Mouse (Mus musculus): ENCODE data around the gene Prdm16. TPM values are rescaled to one million over a fixed set of nuclear protein-coding genes. Genes with fewer than 3 reads are reported as not detected.

Gene Prdm16
- total RNA-seq, 1 experiment from 2014 or later: 13.3 TPM

DNA sequence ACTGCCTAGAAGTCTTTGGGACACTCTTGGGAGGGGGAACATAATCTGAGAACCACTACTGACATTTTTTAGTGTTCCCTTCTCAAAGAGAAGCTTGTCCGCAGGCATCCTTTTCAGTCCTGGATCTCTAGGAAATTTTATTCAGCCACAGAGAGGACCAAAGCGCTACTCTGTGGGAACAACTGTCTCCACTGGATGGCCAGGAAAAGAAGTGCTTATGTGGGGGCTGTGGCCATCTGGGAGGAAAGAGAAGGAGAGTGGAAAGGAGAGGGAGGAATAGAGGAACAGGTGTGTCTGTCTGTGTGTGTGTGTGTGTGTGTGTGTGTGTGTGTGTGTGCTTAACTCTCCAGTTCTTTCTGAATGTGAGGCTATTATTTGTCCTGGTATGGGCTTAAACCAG lies 271.9 kb downstream of the Prdm16 start:
- no peak for ATAC-seq (replicated peaks in 1 of 2; ENCODE audit: insufficient read depth in 1 of 2, low FRiP score in 2 of 2, low TSS enrichment in 1 of 2, low read depth in 1 of 2, poor library complexity in 2 of 2, severe bottlenecking in 2 of 2)

- ATAC-seq (replicated peaks in 1 of 2; ENCODE audit: insufficient read depth in 1 of 2, low FRiP score in 2 of 2, low TSS enrichment in 1 of 2, low read depth in 1 of 2, poor library complexity in 2 of 2, severe bottlenecking in 2 of 2): no peak
Observed at GRCm38 (mm10) chr4:154360850-154361249, 275.8 kb downstream of the Prdm16 start.

DNA sequence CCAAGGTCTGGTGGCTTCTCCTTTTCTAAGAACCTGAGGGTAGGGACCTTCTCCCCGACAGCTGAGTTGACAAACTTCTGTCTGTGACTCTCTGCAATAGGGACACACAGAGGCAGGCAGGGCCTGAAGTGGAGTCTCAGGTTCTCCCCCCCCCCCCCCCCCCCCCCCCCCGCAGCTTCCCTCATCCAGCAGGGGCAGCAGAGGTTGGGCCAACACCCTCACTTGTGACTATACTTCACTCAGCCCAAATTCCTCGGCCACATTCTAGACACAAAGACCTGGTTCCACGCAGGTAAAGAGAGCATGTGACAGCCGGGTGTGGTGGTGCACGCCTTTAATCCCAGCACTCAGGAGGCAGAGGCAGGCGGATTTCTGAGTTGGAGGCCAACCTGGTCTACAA lies 276.2 kb downstream of the Prdm16 start:
- ATAC-seq (replicated peaks in 1 of 2; ENCODE audit: insufficient read depth in 1 of 2, low FRiP score in 2 of 2, low TSS enrichment in 1 of 2, low read depth in 1 of 2, poor library complexity in 2 of 2, severe bottlenecking in 2 of 2): no peak

- ATAC-seq (replicated peaks in 1 of 2; ENCODE audit: insufficient read depth in 1 of 2, low FRiP score in 2 of 2, low TSS enrichment in 1 of 2, low read depth in 1 of 2, poor library complexity in 2 of 2, severe bottlenecking in 2 of 2): no peak
Observed at GRCm38 (mm10) chr4:154359762-154360300, 276.8 kb downstream of the Prdm16 start.

- ATAC-seq (replicated peaks in 1 of 2; ENCODE audit: insufficient read depth in 1 of 2, low FRiP score in 2 of 2, low TSS enrichment in 1 of 2, low read depth in 1 of 2, poor library complexity in 2 of 2, severe bottlenecking in 2 of 2): no peak
Observed at GRCm38 (mm10) chr4:154358816-154359215, 277.9 kb downstream of the Prdm16 start.

GRCm38 (mm10) chr4:154358370-154358769 lies 278.3 kb downstream of the Prdm16 start:
- no peak for ATAC-seq (replicated peaks in 1 of 2; ENCODE audit: insufficient read depth in 1 of 2, low FRiP score in 2 of 2, low TSS enrichment in 1 of 2, low read depth in 1 of 2, poor library complexity in 2 of 2, severe bottlenecking in 2 of 2)

- no peak for ATAC-seq (replicated peaks in 1 of 2; ENCODE audit: insufficient read depth in 1 of 2, low FRiP score in 2 of 2, low TSS enrichment in 1 of 2, low read depth in 1 of 2, poor library complexity in 2 of 2, severe bottlenecking in 2 of 2)
Observed at GRCm38 (mm10) chr4:154355408-154355807, 281.3 kb downstream of the Prdm16 start.

DNA sequence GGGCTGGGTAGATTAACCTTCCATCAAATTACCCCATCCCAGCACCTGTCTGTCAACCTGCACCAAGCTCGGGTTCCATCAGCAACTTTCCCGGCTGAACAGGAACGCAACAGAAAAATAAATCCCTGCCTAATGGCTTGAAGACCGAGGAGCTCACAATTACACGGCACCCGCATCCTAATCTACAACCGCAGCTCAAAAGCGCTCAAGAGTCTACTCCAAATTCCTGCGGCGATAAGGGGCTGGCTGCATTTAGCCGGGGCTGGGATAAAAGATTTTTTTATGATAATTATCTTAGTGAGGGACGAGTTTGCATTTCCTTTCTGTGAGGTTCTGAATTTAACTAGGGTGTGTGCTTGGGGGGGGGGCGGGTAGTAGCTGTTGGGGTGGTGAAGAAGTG lies 284.4 kb downstream of the Prdm16 start:
- no peak for ATAC-seq (replicated peaks in 1 of 2; ENCODE audit: insufficient read depth in 1 of 2, low FRiP score in 2 of 2, low TSS enrichment in 1 of 2, low read depth in 1 of 2, poor library complexity in 2 of 2, severe bottlenecking in 2 of 2)

GRCm38 (mm10) chr4:154348197-154348786 lies 288.4 kb downstream of the Prdm16 start:
- no peak for ATAC-seq (replicated peaks in 1 of 2; ENCODE audit: insufficient read depth in 1 of 2, low FRiP score in 2 of 2, low TSS enrichment in 1 of 2, low read depth in 1 of 2, poor library complexity in 2 of 2, severe bottlenecking in 2 of 2)

DNA sequence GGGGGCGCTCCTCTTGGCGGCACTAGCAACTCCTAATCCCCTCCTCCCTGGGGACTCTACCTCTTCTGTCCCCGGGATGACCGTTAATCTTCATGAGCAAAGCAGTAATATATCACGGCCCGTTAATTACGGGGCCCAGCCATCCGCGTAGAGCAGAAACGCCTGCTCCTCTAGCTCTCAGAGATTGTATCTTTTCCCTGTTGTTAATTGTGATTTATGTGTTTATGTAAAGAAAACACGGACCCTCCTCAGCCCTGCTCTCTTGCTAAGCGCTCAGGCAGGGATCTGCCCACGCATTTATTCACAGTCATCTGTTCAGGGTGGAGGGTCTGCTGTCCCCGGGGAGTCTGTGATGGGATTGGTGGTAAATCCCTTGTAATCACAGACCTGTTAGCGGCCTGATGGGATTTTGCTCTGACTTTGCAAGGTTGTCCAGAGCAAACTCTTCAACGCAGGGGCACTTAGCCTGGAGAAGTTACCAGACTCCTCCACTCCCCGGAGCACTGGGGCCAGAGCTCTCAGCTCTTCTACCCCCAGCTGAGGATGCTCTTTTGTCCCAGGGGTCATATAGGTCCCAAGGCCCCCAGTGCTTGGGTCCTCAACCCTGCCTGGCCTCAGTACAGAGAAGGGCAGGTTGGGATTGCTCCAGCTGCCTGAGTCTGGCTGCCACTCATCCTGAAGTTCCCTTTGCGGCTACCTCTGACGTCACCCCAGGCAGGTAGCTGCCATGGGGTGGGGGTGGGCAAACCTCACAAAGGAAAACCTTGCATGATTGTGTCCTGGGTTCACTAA lies 289.7 kb downstream of the Prdm16 start:
- no peak for ATAC-seq (replicated peaks in 1 of 2; ENCODE audit: insufficient read depth in 1 of 2, low FRiP score in 2 of 2, low TSS enrichment in 1 of 2, low read depth in 1 of 2, poor library complexity in 2 of 2, severe bottlenecking in 2 of 2)

DNA sequence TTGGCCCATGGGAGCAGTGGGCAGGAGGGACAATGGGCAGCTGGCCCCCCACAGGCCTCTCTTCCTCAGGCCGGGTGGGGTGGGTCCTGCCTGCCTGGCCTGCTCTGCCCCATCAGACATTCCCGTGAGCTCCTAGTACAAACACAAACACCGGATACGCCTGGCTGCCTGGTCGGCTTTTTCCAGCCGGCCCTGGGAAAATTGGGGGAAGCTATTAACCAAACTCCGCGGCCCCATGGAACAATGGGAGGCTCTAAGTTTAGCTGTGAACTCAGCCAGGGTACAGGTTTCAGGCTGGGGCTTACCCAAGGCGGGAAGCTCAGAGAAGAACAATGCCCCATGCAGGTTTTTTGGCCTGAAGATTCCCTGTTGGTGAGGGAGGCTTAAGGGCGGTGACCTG lies 300.0 kb downstream of the Prdm16 start:
- no peak for ATAC-seq (replicated peaks in 1 of 2; ENCODE audit: insufficient read depth in 1 of 2, low FRiP score in 2 of 2, low TSS enrichment in 1 of 2, low read depth in 1 of 2, poor library complexity in 2 of 2, severe bottlenecking in 2 of 2)

DNA sequence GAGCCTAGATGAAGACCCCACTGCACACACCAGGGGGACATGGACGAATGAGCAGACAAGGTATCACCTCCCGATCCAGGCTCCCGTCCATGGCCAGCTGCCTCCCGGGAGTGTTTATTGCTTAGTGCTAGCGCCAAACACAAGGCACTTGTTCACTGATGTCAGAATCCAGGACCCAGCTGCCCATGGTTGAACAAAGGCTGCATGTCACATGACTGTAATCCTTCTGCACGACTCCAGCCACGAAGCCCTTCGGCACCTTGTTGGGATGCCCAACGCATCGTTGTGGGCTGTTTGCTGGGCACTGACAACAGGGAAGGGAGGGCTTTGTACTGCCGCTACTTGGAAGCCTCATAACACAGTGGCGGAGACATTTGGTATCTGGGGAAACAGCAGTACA lies 300.9 kb downstream of the Prdm16 start, which contains the start of gene B230104I21Rik:
B230104I21Rik (plus strand) TSS at position 367 of the 400 bp plus-strand sequence.
- ATAC-seq (replicated peaks in 1 of 2; ENCODE audit: insufficient read depth in 1 of 2, low FRiP score in 2 of 2, low TSS enrichment in 1 of 2, low read depth in 1 of 2, poor library complexity in 2 of 2, severe bottlenecking in 2 of 2): no peak

DNA sequence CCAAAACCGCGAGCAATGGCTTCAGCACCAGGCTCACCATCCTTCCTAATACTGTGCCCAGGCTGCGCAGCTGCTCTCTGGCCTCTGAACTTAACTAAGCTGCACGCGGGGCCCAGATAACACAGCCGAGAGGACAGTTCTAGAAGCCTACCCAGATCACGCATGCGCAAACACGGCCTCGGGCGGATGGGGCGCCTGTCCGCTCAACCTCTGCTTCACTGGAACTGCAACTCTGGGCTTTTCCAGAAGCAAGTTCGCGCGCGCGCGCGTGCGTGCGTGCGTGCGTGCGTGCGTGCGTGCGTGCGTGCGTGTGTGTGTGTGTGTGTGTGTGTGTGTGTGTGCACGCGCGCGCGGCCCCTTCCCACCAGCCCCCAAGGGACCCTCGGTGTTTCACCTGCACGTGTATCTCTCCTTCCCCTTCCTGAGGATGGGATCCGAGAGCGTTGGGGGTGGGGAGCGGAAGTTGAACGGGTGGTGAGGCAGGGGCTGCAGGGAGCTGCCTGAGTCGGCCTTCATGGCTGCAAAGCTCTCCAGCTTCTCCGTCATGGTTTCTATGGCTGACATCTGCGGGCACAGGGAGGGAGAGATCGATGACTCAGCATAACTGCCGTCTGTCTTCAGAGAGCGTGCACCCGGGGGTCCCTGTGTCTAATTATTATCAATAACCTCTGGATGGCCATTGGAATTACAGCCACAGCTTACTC lies 301.8 kb downstream of the Prdm16 start:
- peak in 1 of 2 experiments; percentile 34; a peak in 1 of 4 replicates for ATAC-seq (replicated peaks in 1 of 2; ENCODE audit: insufficient read depth in 1 of 2, low FRiP score in 2 of 2, low TSS enrichment in 1 of 2, low read depth in 1 of 2, poor library complexity in 2 of 2, severe bottlenecking in 2 of 2)

DNA sequence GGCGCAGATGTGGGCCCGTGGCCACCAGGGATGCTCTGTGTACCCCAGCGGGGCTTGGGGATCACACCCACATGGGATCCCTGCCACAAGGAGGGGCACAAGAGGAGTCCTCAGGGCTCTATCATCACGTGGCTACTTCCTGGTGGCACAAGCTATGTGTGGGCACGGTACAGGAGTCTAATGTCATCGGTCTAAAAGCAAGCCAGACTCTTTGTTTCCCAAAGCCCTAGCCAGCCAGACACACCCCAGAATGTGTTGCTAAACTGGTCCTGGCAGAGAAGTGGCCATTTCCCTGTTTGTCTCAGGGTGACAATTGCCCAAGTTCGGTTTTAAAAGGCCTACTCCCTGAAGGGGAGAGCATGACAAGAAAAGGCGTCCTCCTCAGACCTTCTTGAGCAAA lies 303.4 kb downstream of the Prdm16 start:
- ATAC-seq (replicated peaks in 1 of 2; ENCODE audit: insufficient read depth in 1 of 2, low FRiP score in 2 of 2, low TSS enrichment in 1 of 2, low read depth in 1 of 2, poor library complexity in 2 of 2, severe bottlenecking in 2 of 2): no peak

DNA sequence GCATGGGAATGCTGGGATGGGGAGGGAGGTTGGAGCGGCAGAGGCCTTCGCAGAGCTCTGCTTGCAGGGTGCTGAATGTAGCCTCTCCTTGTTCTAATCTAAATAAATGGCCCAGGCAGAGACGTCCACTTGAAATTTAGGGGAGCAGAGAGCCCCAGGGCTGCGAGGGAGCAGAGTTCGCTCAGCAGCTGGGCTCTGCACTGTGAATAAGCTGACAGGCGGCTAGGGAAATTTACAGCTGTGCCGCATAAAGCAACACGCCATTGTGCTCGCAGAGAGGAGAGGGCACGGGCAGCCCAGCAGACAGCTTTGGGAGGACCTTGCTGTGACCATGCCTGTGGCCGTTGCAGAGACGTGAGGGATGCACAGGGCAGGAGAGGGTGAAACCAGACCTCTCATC lies 305.4 kb downstream of the Prdm16 start:
- ATAC-seq (replicated peaks in 1 of 2; ENCODE audit: insufficient read depth in 1 of 2, low FRiP score in 2 of 2, low TSS enrichment in 1 of 2, low read depth in 1 of 2, poor library complexity in 2 of 2, severe bottlenecking in 2 of 2): no peak

DNA sequence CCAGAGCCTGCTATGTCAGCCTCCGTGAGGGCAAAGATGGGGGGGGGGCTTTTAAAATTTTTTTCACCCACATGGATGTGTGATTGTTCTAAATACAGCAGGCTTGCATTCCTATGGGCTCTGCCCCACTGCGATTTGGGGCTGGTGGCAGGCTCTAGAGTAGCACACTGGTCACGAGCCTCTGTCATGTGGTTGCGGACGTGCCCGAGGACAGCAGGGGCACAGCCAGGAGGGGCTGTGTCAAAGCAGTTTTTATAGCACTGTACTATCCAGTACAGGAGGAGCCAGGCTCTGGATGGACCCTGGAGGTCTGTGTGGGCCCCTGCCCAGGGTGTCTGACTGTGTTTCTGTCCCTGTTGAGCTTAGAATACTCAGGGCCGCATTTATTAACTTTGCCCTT lies 306.7 kb downstream of the Prdm16 start:
- ATAC-seq (replicated peaks in 1 of 2; ENCODE audit: insufficient read depth in 1 of 2, low FRiP score in 2 of 2, low TSS enrichment in 1 of 2, low read depth in 1 of 2, poor library complexity in 2 of 2, severe bottlenecking in 2 of 2): no peak

DNA sequence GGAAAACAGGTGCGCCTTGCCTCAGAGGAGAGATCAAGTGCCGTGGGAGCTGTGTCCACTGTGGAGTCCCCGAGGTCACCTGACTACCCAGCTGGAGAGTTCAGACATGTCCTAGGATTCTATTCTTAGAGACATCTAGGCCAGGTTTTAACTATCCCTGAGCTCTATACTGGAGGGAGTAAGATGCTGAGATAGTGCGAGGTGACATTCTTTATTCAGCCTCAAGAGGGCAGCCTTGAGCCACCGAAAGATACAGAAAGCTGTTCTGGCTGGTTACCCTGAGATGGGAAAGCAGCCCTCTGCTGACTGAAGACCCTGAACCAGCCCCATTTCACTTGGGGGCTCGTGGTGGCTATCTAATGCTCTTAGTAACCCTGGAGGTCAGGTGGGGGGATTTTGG lies 307.8 kb downstream of the Prdm16 start:
- ATAC-seq (replicated peaks in 1 of 2; ENCODE audit: insufficient read depth in 1 of 2, low FRiP score in 2 of 2, low TSS enrichment in 1 of 2, low read depth in 1 of 2, poor library complexity in 2 of 2, severe bottlenecking in 2 of 2): peak; percentile 59 to 61; a peak in 2 of 4 replicates

DNA sequence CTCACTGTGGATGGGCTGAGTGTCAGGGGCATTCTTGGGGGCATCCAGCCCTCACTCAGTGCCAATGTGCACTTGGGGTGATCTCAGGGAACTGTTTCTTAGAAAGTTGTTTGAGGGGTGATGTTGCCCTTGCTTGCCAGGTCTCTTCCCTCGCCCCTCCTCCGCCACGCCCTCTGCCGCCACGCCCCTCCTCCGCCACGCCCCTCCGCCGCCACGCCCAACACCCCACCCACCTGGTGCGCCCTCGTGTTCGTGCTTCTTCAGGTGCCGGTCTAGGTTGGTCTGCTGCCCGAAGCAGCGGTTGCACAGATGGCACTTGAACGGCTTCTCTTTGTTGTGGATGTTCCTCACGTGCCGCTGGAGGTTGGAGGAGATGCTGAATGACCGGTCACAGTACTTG lies 308.2 kb downstream of the Prdm16 start:
- no peak for ATAC-seq (replicated peaks in 1 of 2; ENCODE audit: insufficient read depth in 1 of 2, low FRiP score in 2 of 2, low TSS enrichment in 1 of 2, low read depth in 1 of 2, poor library complexity in 2 of 2, severe bottlenecking in 2 of 2)
